Mouse (Mus musculus) CH12F3 (cell line): ENCODE measurements around the gene Camk2b.

Experiments used
- in situ Hi-C: fragments of 300-500 bp; cut with MboI; formaldehyde crosslinking; loops from 2 replicates; pipeline ENCODE4 v1.14.3; 2020; ENCODE audit warnings: low sequenced_read_pairs

The Camk2b gene

GRCm38 (mm10) chr11:6053386-6053785, 12.8 kb downstream of the Camk2b start:
- in situ Hi-C loops, result no loop called here

DNA sequence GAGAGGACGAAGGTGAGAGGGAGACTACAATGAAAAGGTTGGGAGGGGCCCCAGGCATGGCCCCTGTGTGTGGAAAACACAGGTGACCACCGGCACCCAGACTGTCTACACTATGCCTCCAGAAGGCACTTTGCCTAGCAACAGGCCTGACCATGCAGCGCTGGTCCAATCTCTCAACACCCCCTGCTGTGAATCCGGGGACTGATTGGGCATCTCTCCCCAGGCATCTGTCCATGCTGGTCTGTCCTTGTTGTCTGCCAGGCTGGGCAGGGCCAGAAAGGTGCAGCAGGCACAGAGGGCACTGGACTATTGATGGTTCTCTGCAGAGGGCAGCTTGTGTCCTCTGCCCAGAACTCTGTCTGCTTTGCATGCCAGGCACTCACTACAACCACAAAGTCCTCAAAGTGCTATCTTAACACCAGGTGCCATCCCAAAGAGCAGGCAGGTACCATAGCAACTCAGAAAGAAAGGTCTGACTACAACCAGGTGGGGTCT, 16.0 kb downstream of the Camk2b start:
- in situ Hi-C loops, result no loop called here

DNA sequence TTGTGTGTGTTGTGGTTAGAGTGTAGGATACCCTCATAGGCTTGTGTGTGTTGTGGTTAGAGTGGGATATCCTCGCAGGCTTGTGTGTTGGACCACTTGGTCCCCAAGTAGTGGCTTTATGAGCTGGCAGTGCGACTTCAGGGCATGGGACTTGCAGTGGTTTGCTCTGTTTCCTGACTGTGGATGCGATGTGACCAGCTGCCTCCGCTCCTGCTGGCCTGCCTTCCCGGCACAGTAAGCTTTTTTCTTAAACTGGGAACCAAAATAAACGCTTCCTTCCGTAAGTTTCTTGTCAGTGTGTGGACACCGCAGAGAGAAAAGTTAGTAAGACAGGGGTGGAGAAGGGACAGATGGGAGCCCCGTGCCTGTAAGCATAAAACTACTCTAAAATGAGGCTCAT, 18.0 kb downstream of the Camk2b start:
- in situ Hi-C loops, result no loop called here

- in situ Hi-C loops, result no loop called here
Observed at GRCm38 (mm10) chr11:6038929-6039328, 27.2 kb downstream of the Camk2b start.

- in situ Hi-C loops, result no loop called here
Observed at GRCm38 (mm10) chr11:6037686-6038085, 28.5 kb downstream of the Camk2b start.

GRCm38 (mm10) chr11:6037198-6037597, 29.0 kb downstream of the Camk2b start:
- in situ Hi-C loops, result no loop called here

- in situ Hi-C loops, result no loop called here
Observed at GRCm38 (mm10) chr11:6036477-6036876, 29.7 kb downstream of the Camk2b start.

GRCm38 (mm10) chr11:6035521-6035920, 30.6 kb downstream of the Camk2b start:
- in situ Hi-C loops, result no loop called here

DNA sequence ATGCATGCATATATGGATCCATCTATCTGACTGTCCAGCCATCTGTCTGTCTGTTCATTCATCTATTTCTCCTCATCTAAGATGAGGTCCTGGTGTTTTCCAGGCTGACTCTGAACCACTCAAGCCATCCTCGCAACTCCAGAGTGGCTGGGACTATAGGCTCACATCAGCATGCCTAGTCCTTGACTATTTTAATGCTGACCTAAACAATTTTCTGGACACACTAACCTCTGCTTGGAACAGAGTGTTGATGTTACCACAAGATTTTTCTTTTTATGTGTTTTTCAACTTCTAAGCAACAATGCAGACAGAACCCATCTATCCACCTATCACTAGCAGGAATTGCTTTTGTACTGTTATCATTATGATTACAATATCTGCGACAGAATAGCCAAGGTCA, 31.4 kb downstream of the Camk2b start:
- in situ Hi-C loops, result no loop called here

DNA sequence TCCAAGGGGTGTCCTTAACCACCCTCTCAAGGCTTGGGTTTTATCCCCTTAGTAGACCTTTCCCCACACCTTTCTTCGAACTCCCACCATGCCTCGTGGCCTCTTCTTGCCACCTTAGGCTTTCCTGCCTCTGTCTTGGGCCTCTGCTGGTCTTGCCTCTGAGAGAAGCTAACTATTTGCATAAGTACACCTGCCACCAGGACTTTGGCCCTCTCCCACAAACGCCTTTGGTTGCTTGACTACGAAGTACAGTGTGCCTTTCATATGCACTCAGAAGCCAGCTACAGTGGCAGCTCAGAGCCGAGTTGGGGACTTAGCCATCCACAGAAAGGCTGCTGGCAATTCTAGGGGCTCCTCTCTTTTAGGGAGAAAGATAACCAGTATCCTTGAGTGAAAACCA, 32.4 kb downstream of the Camk2b start:
- in situ Hi-C loops, result no loop called here

- in situ Hi-C loops, result no loop called here
Observed at GRCm38 (mm10) chr11:6033147-6033546, 33.0 kb downstream of the Camk2b start.

GRCm38 (mm10) chr11:6030650-6031049, 35.5 kb downstream of the Camk2b start:
- in situ Hi-C loops, result no loop called here

GRCm38 (mm10) chr11:6029790-6030189, 36.4 kb downstream of the Camk2b start:
- in situ Hi-C loops, result no loop called here

DNA sequence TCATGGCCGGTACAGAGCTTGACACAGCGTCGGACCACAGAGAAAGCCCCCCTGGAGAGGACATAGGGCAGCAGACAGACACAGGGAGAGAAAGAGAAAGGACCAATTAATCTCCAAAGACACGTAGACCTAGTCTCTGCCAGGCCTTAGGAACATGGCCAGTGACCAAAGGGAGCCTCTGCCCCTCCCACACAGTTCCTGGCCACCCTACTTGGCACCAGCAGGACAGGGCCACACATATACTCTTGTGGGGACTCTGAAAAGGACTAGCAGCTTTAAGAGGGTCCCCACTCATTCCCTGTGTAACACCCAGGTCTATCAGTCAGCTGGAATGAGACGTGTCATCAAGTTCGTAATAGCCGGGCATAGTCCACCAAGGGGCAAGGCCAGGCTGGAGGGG, 37.3 kb downstream of the Camk2b start:
- in situ Hi-C loops, result no loop called here

GRCm38 (mm10) chr11:6026361-6026760, 39.8 kb downstream of the Camk2b start:
- in situ Hi-C loops, result no loop called here

- in situ Hi-C loops, result no loop called here
Observed at GRCm38 (mm10) chr11:6024923-6025652, 41.1 kb downstream of the Camk2b start.

DNA sequence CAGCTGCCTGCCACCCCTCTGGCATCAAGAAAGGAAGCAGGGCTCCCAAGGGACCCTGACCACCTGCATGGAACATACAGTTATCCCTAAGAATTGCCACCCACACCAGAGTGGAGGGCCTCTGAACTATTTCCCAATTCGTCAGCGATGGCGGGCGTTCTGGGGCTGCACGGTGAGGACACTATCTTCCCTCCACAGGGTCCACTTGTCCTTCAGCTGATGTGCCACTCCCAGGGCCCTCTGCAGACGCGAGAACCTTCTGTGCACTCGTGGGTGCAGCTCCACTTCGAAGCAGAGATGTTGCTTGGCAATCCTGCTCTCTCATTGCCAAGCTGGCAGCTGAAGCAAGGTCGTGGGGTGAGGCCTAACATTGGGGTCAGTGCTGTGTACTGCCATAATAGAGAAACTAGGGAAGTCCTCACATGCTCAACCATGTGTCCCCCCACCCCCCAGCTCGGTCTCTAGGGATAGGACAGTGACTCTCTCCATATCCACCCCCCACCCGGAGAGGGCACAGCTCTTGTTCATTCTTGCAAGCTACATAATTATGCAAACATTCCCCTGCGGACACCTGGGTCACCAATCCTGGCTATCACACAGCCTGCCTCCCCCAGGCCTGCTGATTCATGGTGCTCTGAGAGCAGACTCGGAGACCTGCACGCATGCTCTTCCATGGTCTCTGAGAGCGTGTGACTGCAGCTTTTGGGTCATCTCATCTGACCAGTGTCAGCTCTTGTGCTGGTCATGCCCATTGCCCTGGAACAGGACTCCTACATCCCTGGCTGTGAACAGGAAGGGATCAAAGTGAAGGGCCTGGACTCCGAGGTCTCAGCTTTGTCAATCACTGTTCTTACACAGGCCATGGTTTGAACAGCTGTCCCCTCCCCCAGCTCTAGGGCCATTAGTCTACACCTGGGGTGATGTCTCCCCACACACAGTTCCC, 45.0 kb downstream of the Camk2b start:
- in situ Hi-C loops, result no loop called here

- in situ Hi-C loops, result no loop called here
Observed at GRCm38 (mm10) chr11:6020360-6020759, 45.8 kb downstream of the Camk2b start.

DNA sequence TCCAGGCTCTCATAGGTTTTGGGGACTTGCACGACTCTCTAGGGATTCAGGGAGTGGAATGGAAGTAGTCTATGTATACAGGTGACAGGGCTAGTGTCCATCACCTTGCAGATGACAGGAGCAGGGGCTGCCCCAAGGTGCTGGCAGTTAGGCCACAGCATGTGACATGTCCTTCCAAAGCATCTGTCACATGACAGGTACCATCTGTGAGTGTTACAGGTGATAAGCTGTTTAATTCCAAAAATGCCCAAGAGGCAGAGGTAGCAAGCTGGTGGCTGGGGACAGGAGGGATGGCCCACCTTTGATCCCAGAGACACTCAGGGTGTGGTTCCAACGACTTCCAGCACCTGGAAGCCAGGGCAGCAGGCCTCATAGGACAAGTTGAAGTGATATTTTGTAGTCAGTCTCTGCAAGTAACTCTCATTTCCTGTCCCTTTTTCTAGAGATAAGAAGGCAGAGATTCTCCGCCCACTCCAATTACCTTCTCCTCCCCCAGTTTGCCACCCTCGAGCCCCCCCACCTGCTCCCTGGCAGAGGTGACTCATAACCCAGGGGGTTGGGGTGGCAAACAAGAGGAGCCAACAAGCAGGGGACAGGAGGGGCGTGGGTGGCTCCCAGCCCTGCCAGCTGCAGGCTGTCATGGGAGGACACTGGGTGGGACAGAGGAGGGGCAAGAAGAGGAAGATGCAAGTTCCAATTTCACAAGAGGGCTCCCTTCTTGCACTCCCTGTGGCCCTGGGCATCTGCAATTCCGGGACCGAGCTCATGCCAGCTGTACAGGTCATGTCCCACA, 47.7 kb downstream of the Camk2b start:
- in situ Hi-C loops, result no loop called here

GRCm38 (mm10) chr11:6017484-6018140, 48.5 kb downstream of the Camk2b start:
- in situ Hi-C loops, result no loop called here
